ENCODE assay signal across 19 mouse cellular contexts in genomic region chr9:41929986-41930385, GRCm38 (mm10).
"Had no signal": no experiment of that assay in that cellular context is flagged by ENCODE, and none has a peak within 500 bp of the region (broad histone marks: within the 10 kb centered on the region; RNA-seq: fewer than 3 reads in every experiment).

No protein-coding gene starts in this region.

- H3K4me3 ChIP-seq: intestine, embryonic 15.5 days; left cerebral cortex, adult 2 months; liver, embryonic 13.5 days; midbrain, embryonic 10.5 days; midbrain, embryonic 13.5 days; myocyte; neural tube, embryonic 13.5 days had no signal

- H3K9me3 ChIP-seq: intestine, embryonic 15.5 days; liver, embryonic 13.5 days; midbrain, embryonic 10.5 days; midbrain, embryonic 13.5 days had no signal

- H3K4me1 ChIP-seq: intestine, embryonic 15.5 days; liver, embryonic 13.5 days had no signal

- H3K4me2 ChIP-seq: intestine, embryonic 15.5 days; liver, embryonic 13.5 days; lung, embryonic 14.5 days; midbrain, embryonic 13.5 days; neural tube, embryonic 13.5 days had no signal

- H3K27ac ChIP-seq: intestine, embryonic 15.5 days; left cerebral cortex, adult 2 months; liver, embryonic 13.5 days; macrophage; midbrain, embryonic 10.5 days; midbrain, embryonic 13.5 days; neural tube, embryonic 13.5 days; stomach, postnatal 0 days had no signal

- H3K27me3 ChIP-seq: intestine, embryonic 15.5 days; midbrain, embryonic 13.5 days; neural tube, embryonic 13.5 days had no signal

- H3K9ac ChIP-seq: intestine, embryonic 15.5 days; liver, embryonic 13.5 days; lung, embryonic 14.5 days; midbrain, embryonic 13.5 days; neural tube, embryonic 13.5 days had no signal

- DNase-seq: kidney, adult 18-20 months; kidney, adult 9 months; kidney, postnatal 14 days; kidney, postnatal 4 days; liver, embryonic 13.5 days; lung, embryonic 14.5 days; retina, postnatal 1 day; thymus, adult 18-20 months; thymus, postnatal 36 days had no signal

- ATAC-seq: intestine, embryonic 15.5 days; lung, postnatal 0 days; midbrain, embryonic 13.5 days; midbrain, embryonic 16.5 days had no signal

- H3K36me3 ChIP-seq: intestine, embryonic 15.5 days; liver, embryonic 13.5 days; midbrain, embryonic 10.5 days; midbrain, embryonic 13.5 days; neural tube, embryonic 13.5 days had no signal
